Mouse (Mus musculus) intestine, postnatal 0 days (tissue): ENCODE results near the gene Suds3. TPM values are rescaled to one million over a fixed set of nuclear protein-coding genes. Genes with fewer than 3 reads are reported as not detected.

Experiments
- ATAC-seq: fragments of 200-750 bp; cut with Nextera tagmentation; 2 replicates; pipeline ENCODE4 v1.8.0; 2017; ENCODE audit warnings: mild to moderate bottlenecking, moderate TSS enrichment, moderate library complexity
- H3K27ac ChIP-seq: fragments of 300-500 bp; sonication (generic); 2 replicates; pipeline ENCODE4 v1.5.1; 2014; ENCODE audit warnings: mild to moderate bottlenecking, low read depth, low read length, moderate library complexity
- H3K27me3 ChIP-seq: fragments of 300-500 bp; sonication (generic); replicated peaks from 2 replicates; pipeline ENCODE4 v1.6.1; 2014; ENCODE audit warnings: low read length, mixed read lengths; ENCODE audit not compliant: control insufficient read depth, insufficient read depth
- H3K36me3 ChIP-seq: fragments of 300-500 bp; sonication (generic); 2 replicates; pipeline ENCODE4 v1.6.1; 2014; ENCODE audit warnings: mild to moderate bottlenecking, moderate library complexity; ENCODE audit not compliant: control insufficient read depth, insufficient read depth
- H3K4me1 ChIP-seq: fragments of 300-500 bp; sonication (generic); replicated peaks from 2 replicates; pipeline ENCODE4 v1.6.1; 2014; ENCODE audit warnings: antibody characterized with exemption, low read length, mixed read lengths; ENCODE audit not compliant: control insufficient read depth, insufficient read depth
- H3K4me2 ChIP-seq: fragments of 300-500 bp; sonication (generic); replicated peaks from 2 replicates; pipeline ENCODE4 v1.6.1; 2014; ENCODE audit warnings: low read depth, mild to moderate bottlenecking, moderate library complexity
- H3K4me3 ChIP-seq: fragments of 300-500 bp; sonication (generic); 2 replicates; pipeline ENCODE4 v1.5.1; 2014; ENCODE audit warnings: low read depth, low read length
- H3K9ac ChIP-seq: fragments of 300-500 bp; sonication (generic); 2 replicates; pipeline ENCODE4 v1.6.1; 2014; ENCODE audit warnings: mild to moderate bottlenecking, low read depth, low read length
- H3K9me3 ChIP-seq: fragments of 300-500 bp; sonication (generic); 2 replicates; pipeline ENCODE4 v1.6.1; 2016; ENCODE audit warnings: mixed run types; ENCODE audit not compliant: control insufficient read depth
- CTCF ChIP-seq: sonication (generic); IDR thresholded peaks from 2 replicates; pipeline ENCODE4 v1.5.1; 2016; ENCODE audit warnings: low read depth, mild to moderate bottlenecking, control low read depth, antibody characterized with exemption, moderate library complexity
- WGBS: fragments of 180-500 bp; shearing (Covaris S2); extraction: QIAGEN DNeasy Blood & Tissue Kit; methylation state at CpG from one replicate; pipeline ENCODE4 v1.1.7; 2014; 5-methylcytosine and 5-hydroxymethylcytosine counted together
- polyA plus RNA-seq: library from polyadenylated mRNA; unstranded; fragments of >200 nt; fragmentation: Nextera tagmentation; extraction: Ambion mirVana; gene quantifications from 2 replicates; pipeline ENCODE4 v1.2.1, GENCODE M21; 2015

Gene Suds3
- polyA plus RNA-seq, 1 experiment from 2014 or later, result 41.8 TPM

GRCm38 (mm10) chr5:117060484-117061130 lies 55.3 kb downstream of the Suds3 start:
- Histone ChIP-seq H3K9ac (no peak overlapping the region), H3K4me2 (no peak overlapping the region), H3K27me3 (no peaks in the 10 kb centered on the region), H3K4me1 (no peaks in the 10 kb centered on the region), H3K27ac (no peak overlapping the region), H3K4me3 (no peak overlapping the region), H3K9me3 (no peaks in the 10 kb centered on the region), H3K36me3 (no peaks in the 10 kb centered on the region)
- no peak for TF ChIP-seq CTCF
- WGBS, result 78% methylated on average over 18 of the region's 18 CpGs
- ATAC-seq, result no peak

- no peak for ATAC-seq
- H3K36me3 ChIP-seq, result no peaks in the 10 kb centered on the region
- 82% methylated on average over 7 of the region's 7 CpGs for WGBS
- H3K27me3 ChIP-seq, result no peaks in the 10 kb centered on the region
- H3K4me3 ChIP-seq, result no peak overlapping the region
- no peak overlapping the region for H3K4me2 ChIP-seq
- no peaks in the 10 kb centered on the region for H3K9me3 ChIP-seq
- no peak overlapping the region for H3K9ac ChIP-seq
- no peak overlapping the region for H3K27ac ChIP-seq
- no peaks in the 10 kb centered on the region for H3K4me1 ChIP-seq
- TF ChIP-seq CTCF, result no peak
Observed at GRCm38 (mm10) chr5:117049940-117050339, 66.0 kb downstream of the Suds3 start.

- WGBS, result 55% methylated on average over 10 of the region's 10 CpGs
- no peak for ATAC-seq
- H3K4me3 ChIP-seq, result no peak overlapping the region
- TF ChIP-seq CTCF, result no peak
- no peak overlapping the region for H3K4me2 ChIP-seq
- no peak overlapping the region for H3K27ac ChIP-seq
- no peaks in the 10 kb centered on the region for H3K27me3 ChIP-seq
- H3K36me3 ChIP-seq, result no peaks in the 10 kb centered on the region
- no peaks in the 10 kb centered on the region for H3K9me3 ChIP-seq
- no peaks in the 10 kb centered on the region for H3K4me1 ChIP-seq
- no peak overlapping the region for H3K9ac ChIP-seq
Observed at GRCm38 (mm10) chr5:117045101-117045500, 70.8 kb downstream of the Suds3 start.

GRCm38 (mm10) chr5:117042661-117043060 lies 73.3 kb downstream of the Suds3 start:
- no peak overlapping the region for H3K4me2 ChIP-seq
- no peak for TF ChIP-seq CTCF

More at GRCm38 (mm10) chr5:117042661-117043060, 73.3 kb downstream of the Suds3 start:
- no peak for ATAC-seq
- H3K9me3 ChIP-seq, result no peaks in the 10 kb centered on the region
- WGBS, result 66% methylated on average over 11 of the region's 11 CpGs
- no peaks in the 10 kb centered on the region for H3K27me3 ChIP-seq
- H3K4me1 ChIP-seq, result no peaks in the 10 kb centered on the region
- H3K27ac ChIP-seq, result no peak overlapping the region
- H3K9ac ChIP-seq, result no peak overlapping the region
- H3K36me3 ChIP-seq, result no peaks in the 10 kb centered on the region
- H3K4me3 ChIP-seq, result no peak overlapping the region

Other genes with a start within 250 kb of the Suds3 start
- gene Taok3, start 4.0 kb upstream of the Suds3 start, polyA plus RNA-seq, result 40.4 and 47.7 TPM in 2 replicates
- 258 and 267 TPM in 2 replicates for gene Pebp1, start 171.5 kb upstream of the Suds3 start, polyA plus RNA-seq
- gene Vsig10, start 203.0 kb upstream of the Suds3 start, polyA plus RNA-seq, result 13.9 and 14.9 TPM in 2 replicates
- gene Wsb2, start 241.2 kb upstream of the Suds3 start, polyA plus RNA-seq, result 125 and 130 TPM in 2 replicates